Mouse (Mus musculus): ENCODE measurements around the gene Timm29.

GRCm38 (mm10) chr9:21601073-21601472 lies 8.6 kb downstream of the Timm29 start:
- TF ChIP-seq CTCF (IDR thresholded peaks at IDR 0.05; ENCODE audit: control insufficient read depth, insufficient read depth, insufficient replicate concordance, low read depth, low read length) (no peak), POLR2A (IDR thresholded peaks at IDR 0.05; ENCODE audit: control insufficient read depth, low read depth, low read length) (no peak)
